Mouse (Mus musculus): ENCODE results near the gene Fam228b.
"Not testable (repeated sequence)": the region's sequence is repeated elsewhere in the genome, so short reads cannot be mapped to it uniquely, and the experiment has no call there.

Gene Fam228b

GRCm38 (mm10) chr12:4768492-4769332, at the start of gene Fam228b, which contains the start of gene Pfn4:
Fam228b (minus strand) TSS chr12:4769267.
Pfn4 (plus strand) TSS chr12:4769022.
- DNase-seq (ENCODE audit: extremely low spot score, low spot score), result peak; percentile 98

GRCm38 (mm10) chr12:4817361-4818101, 48.5 kb upstream of the Fam228b start, which contains the start of gene Sf3b6:
Sf3b6 (plus strand) TSS chr12:4817544.
- peak; percentile 99 for DNase-seq (ENCODE audit: extremely low spot score, low spot score)

- DNase-seq (ENCODE audit: extremely low spot score, low spot score), result no peak
These were observed 47.8 kb upstream of the Fam228b start for GRCm38 (mm10) chr12:4816680-4817360.

GRCm38 (mm10) chr12:4813636-4814035, 44.6 kb upstream of the Fam228b start:
- DNase-seq (ENCODE audit: extremely low spot score, low spot score), result no peak

GRCm38 (mm10) chr12:4811705-4812104, 42.6 kb upstream of the Fam228b start:
- DNase-seq (ENCODE audit: extremely low spot score, low spot score), result no peak

GRCm38 (mm10) chr12:4811036-4811435, 42.0 kb upstream of the Fam228b start:
- DNase-seq (ENCODE audit: extremely low spot score, low spot score), result no peak

- not testable (repeated sequence) for DNase-seq (ENCODE audit: extremely low spot score, low spot score)
These were observed 28.4 kb upstream of the Fam228b start for GRCm38 (mm10) chr12:4797471-4797870.

- no peak for DNase-seq (ENCODE audit: extremely low spot score, low spot score)
These were observed 24.7 kb upstream of the Fam228b start for GRCm38 (mm10) chr12:4793718-4794117.

- DNase-seq (ENCODE audit: extremely low spot score, low spot score), result not testable (repeated sequence)
These were observed 19.1 kb upstream of the Fam228b start for GRCm38 (mm10) chr12:4788128-4788527.

- no peak for DNase-seq (ENCODE audit: extremely low spot score, low spot score)
These were observed 15.4 kb upstream of the Fam228b start for GRCm38 (mm10) chr12:4784466-4784865.

- no peak for DNase-seq (ENCODE audit: extremely low spot score, low spot score)
These were observed 14.5 kb upstream of the Fam228b start for GRCm38 (mm10) chr12:4783598-4783997.

- DNase-seq (ENCODE audit: extremely low spot score, low spot score), result not testable (repeated sequence)
These were observed 12.8 kb upstream of the Fam228b start for GRCm38 (mm10) chr12:4781725-4782404.

GRCm38 (mm10) chr12:4781270-4781669, 12.2 kb upstream of the Fam228b start:
- DNase-seq (ENCODE audit: extremely low spot score, low spot score), result no peak

- no peak for DNase-seq (ENCODE audit: extremely low spot score, low spot score)
These were observed 11.2 kb upstream of the Fam228b start for GRCm38 (mm10) chr12:4780245-4780644.

GRCm38 (mm10) chr12:4777734-4778133, 8.7 kb upstream of the Fam228b start:
- DNase-seq (ENCODE audit: extremely low spot score, low spot score), result no peak

GRCm38 (mm10) chr12:4775588-4775949, 6.5 kb upstream of the Fam228b start:
- DNase-seq (ENCODE audit: extremely low spot score, low spot score), result no peak

GRCm38 (mm10) chr12:4774895-4775587, 6.0 kb upstream of the Fam228b start:
- DNase-seq (ENCODE audit: extremely low spot score, low spot score), result no peak

- no peak for DNase-seq (ENCODE audit: extremely low spot score, low spot score)
These were observed 261 bp upstream of the Fam228b start for GRCm38 (mm10) chr12:4769333-4769723.

- DNase-seq (ENCODE audit: extremely low spot score, low spot score), result no peak
These were observed 12.0 kb downstream of the Fam228b start for GRCm38 (mm10) chr12:4757060-4757459.

GRCm38 (mm10) chr12:4754451-4754850, 14.6 kb downstream of the Fam228b start:
- not testable (repeated sequence) for DNase-seq (ENCODE audit: extremely low spot score, low spot score)

GRCm38 (mm10) chr12:4744486-4744885, 24.6 kb downstream of the Fam228b start:
- DNase-seq (ENCODE audit: extremely low spot score, low spot score), result no peak

All from neural tube, embryonic 10.5 days (tissue).